In the genomic region with DNA sequence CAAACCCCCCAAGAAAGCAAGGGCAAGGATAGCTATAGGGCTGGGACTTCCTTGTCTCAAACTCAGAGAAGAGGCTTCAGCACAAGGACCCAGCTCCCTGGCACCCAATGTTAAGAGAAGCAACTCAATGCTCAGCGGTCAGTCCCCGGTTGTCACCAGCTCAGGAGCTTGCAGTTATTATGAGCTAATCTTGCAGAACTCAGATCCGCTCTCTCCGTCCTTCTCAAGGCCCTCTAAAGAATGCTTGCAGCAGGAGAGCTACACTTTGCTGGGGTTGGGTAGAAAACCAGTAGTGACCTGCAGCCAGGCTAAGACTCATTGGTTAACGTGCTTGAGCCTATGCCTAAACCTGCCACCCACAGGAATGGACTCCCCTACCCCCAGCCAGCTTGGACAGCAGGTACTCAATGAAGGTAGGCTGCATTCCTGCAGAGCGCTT, we compare ENCODE assay signal across 18 mouse cellular contexts.
DNase-seq lines count a peak whose midpoint lies in the region; ATAC-seq lines count a peak whose summit lies in the region.
"Had no signal": no experiment of that assay in that cellular context is flagged by ENCODE, and none has a peak within 500 bp of the region (broad histone marks: within the 10 kb centered on the region; RNA-seq: fewer than 3 reads in every experiment).

No protein-coding gene starts in this region.

- H3K4me1 ChIP-seq in hindbrain, embryonic 12.5 days = peaks cover 30% of the 10 kb centered on the region
- H3K4me1 ChIP-seq in hindbrain, embryonic 11.5 days (replicated peaks; ENCODE audit: control insufficient read depth, insufficient read depth, low read length) = no peaks in the 10 kb centered on the region; the same call in 1 of the 2 replicates
- H3K4me1 ChIP-seq in hindbrain, embryonic 16.5 days (ENCODE audit: control insufficient read depth, insufficient read depth, low read depth, low read length) = peaks cover 25% of the 10 kb centered on the region
- H3K4me1 ChIP-seq in liver, embryonic 11.5 days (replicated peaks; ENCODE audit: control insufficient read depth, insufficient read depth, low read length) = 0 out of 2 replicates have a peak, but pooled peaks cover 2% of the 10 kb centered on the region

- no peak overlapping the region for H3K9ac ChIP-seq in hindbrain, embryonic 12.5 days
- H3K9ac ChIP-seq in hindbrain, embryonic 11.5 days (ENCODE audit: low read depth, low read length) = no peak overlapping the region
- 0 out of 2 replicates have a peak overlapping the region, but pooled peaks have one; percentile 12 for H3K9ac ChIP-seq in hindbrain, embryonic 16.5 days (ENCODE audit: low read depth, low read length)
- no peak overlapping the region for H3K9ac ChIP-seq in liver, embryonic 11.5 days (ENCODE audit: low read depth, low read length)

- peak overlapping the region; percentile 13; the same call in 1 of the 2 replicates for H3K4me2 ChIP-seq in hindbrain, embryonic 12.5 days (replicated peaks)
- H3K4me2 ChIP-seq in hindbrain, embryonic 11.5 days (replicated peaks; ENCODE audit: low read depth, low read length) = no peak overlapping the region
- peak overlapping the region; percentile 8 for H3K4me2 ChIP-seq in hindbrain, embryonic 16.5 days (ENCODE audit: low read length)
- H3K4me2 ChIP-seq in liver, embryonic 11.5 days = no peak overlapping the region

- ATAC-seq in hindbrain, embryonic 12.5 days (ENCODE audit: low FRiP score) = no peak
- ATAC-seq in hindbrain, embryonic 11.5 days (ENCODE audit: low FRiP score) = no peak
- ATAC-seq in hindbrain, embryonic 16.5 days = peak; percentile 13; the same call in 1 of the 2 replicates
- ATAC-seq in liver, embryonic 11.5 days (replicated peaks; ENCODE audit: low FRiP score) = no peak
- ATAC-seq: activated CD4-positive, CD25-positive, alpha-beta regulatory T cell, adult 4 months; forebrain, embryonic 16.5 days; Patski had no signal

- no peaks in the 10 kb centered on the region for H3K36me3 ChIP-seq in hindbrain, embryonic 12.5 days
- H3K36me3 ChIP-seq in hindbrain, embryonic 11.5 days (ENCODE audit: control insufficient read depth, insufficient read depth, low read length) = no peaks in the 10 kb centered on the region
- H3K36me3 ChIP-seq in hindbrain, embryonic 16.5 days (ENCODE audit: control insufficient read depth, insufficient read depth, low read length) = no peaks in the 10 kb centered on the region
- no peaks in the 10 kb centered on the region for H3K36me3 ChIP-seq in liver, embryonic 11.5 days (ENCODE audit: control insufficient read depth, insufficient read depth, low read length)
- H3K36me3 ChIP-seq: embryonic facial prominence, embryonic 10.5 days had no signal

- no peak overlapping the region for H3K4me3 ChIP-seq in hindbrain, embryonic 12.5 days
- no peak overlapping the region for H3K4me3 ChIP-seq in hindbrain, embryonic 11.5 days (ENCODE audit: low read depth, low read length)
- no peak overlapping the region for H3K4me3 ChIP-seq in hindbrain, embryonic 16.5 days (ENCODE audit: low read length)
- no peak overlapping the region for H3K4me3 ChIP-seq in liver, embryonic 11.5 days (ENCODE audit: low read depth, low read length)
- H3K4me3 ChIP-seq: embryonic facial prominence, embryonic 10.5 days had no signal

- H3K27me3 ChIP-seq in hindbrain, embryonic 12.5 days = no peaks in the 10 kb centered on the region
- H3K27me3 ChIP-seq in hindbrain, embryonic 11.5 days (ENCODE audit: control insufficient read depth, insufficient read depth, low read length) = no peaks in the 10 kb centered on the region
- no peaks in the 10 kb centered on the region for H3K27me3 ChIP-seq in hindbrain, embryonic 16.5 days (replicated peaks; ENCODE audit: control insufficient read depth, insufficient read depth, low read length)
- H3K27me3 ChIP-seq in liver, embryonic 11.5 days (replicated peaks; ENCODE audit: control insufficient read depth, insufficient read depth, low read length) = no peaks in the 10 kb centered on the region
- H3K27me3 ChIP-seq: Patski had no signal

- no peak overlapping the region for H3K27ac ChIP-seq in hindbrain, embryonic 12.5 days
- no peak overlapping the region for H3K27ac ChIP-seq in hindbrain, embryonic 11.5 days (ENCODE audit: low read depth, low read length)
- H3K27ac ChIP-seq in hindbrain, embryonic 16.5 days (ENCODE audit: low read depth, low read length) = no peak overlapping the region
- no peak overlapping the region for H3K27ac ChIP-seq in liver, embryonic 11.5 days (ENCODE audit: low read depth, low read length)
- H3K27ac ChIP-seq: embryonic facial prominence, embryonic 10.5 days had no signal

- WGBS in hindbrain, embryonic 12.5 days = 62% methylated on average over 6 of the region's 6 CpGs
- 58% methylated on average over 6 of the region's 6 CpGs for WGBS in hindbrain, embryonic 11.5 days
- 68% methylated on average over 6 of the region's 6 CpGs for WGBS in hindbrain, embryonic 16.5 days
- WGBS in liver, embryonic 11.5 days = 75% methylated on average over 6 of the region's 6 CpGs

- H3K9me3 ChIP-seq in hindbrain, embryonic 12.5 days (replicated peaks) = no peaks in the 10 kb centered on the region
- no peaks in the 10 kb centered on the region for H3K9me3 ChIP-seq in hindbrain, embryonic 11.5 days (ENCODE audit: control insufficient read depth, low read length)
- no peaks in the 10 kb centered on the region for H3K9me3 ChIP-seq in hindbrain, embryonic 16.5 days (ENCODE audit: control insufficient read depth, low read length)
- no peaks in the 10 kb centered on the region for H3K9me3 ChIP-seq in liver, embryonic 11.5 days (ENCODE audit: control insufficient read depth, low read length)
- H3K9me3 ChIP-seq: embryonic facial prominence, embryonic 10.5 days had no signal

- DNase-seq in hindbrain, embryonic 11.5 days (ENCODE audit: low spot score) = no peak
- peak; percentile 84 for DNase-seq in brain, adult 2 months (ENCODE audit: low read depth, low spot score)
- peak; percentile 62 for DNase-seq in cerebellum, adult 9-10 months
- no peak for DNase-seq in liver, embryonic 11.5 days (ENCODE audit: low spot score)
- DNase-seq in c-Kit-positive CD71-positive TER-119-positive erythroid progenitor cells, embryonic 14.5 days (ENCODE audit: low spot score) = no peak
- no peak for DNase-seq in adrenal gland, adult 2 months
- DNase-seq: heart, adult 18-20 months; kidney, adult 11 months; kidney, postnatal 25 days; liver; lung, adult 2 months; thymus, postnatal 4 days had no signal

Comparison
In these comparisons a context has a peak if more than half of its experiments do, and no peak if none do; other contexts are left out.
1. H3K4me2 ChIP-seq: peak in hindbrain, embryonic 12.5 days (single experiment) and hindbrain, embryonic 16.5 days (single experiment); none in hindbrain, embryonic 11.5 days (single experiment) and liver, embryonic 11.5 days (single experiment).
2. DNase-seq: peak in brain, adult 2 months (single experiment) and cerebellum, adult 9-10 months (single experiment); none in hindbrain, embryonic 11.5 days (single experiment), liver, embryonic 11.5 days (single experiment), c-Kit-positive CD71-positive TER-119-positive erythroid progenitor cells, embryonic 14.5 days (single experiment) and adrenal gland, adult 2 months (single experiment).